Mouse (Mus musculus) left cerebral cortex, postnatal 14 days (tissue): ENCODE data around the gene Tmem132a. TPM values are rescaled to one million over a fixed set of nuclear protein-coding genes. Genes with fewer than 3 reads are reported as not detected.

ENCODE experiments used
- DNase-seq, 2 experiments: peaks; one replicate each; pipeline ENCODE4 v3.0.0; 2021 to 2022; ENCODE audit warnings: low spot score in 2 of 2, mixed read lengths in 1 of 2
- intact Hi-C: fragments of 180-260 bp; cut with DNase I; formaldehyde crosslinking; loops from one replicate; pipeline ENCODE4 v1.15.1; 2025
- long read RNA-seq, 2 experiments: library from polyadenylated mRNA; stranded (forward); transcript quantifications; one replicate each; pipeline ENCODE4 v2.0.0; 2021
- total RNA-seq, 2 experiments: library from RNA; stranded (reverse); gene quantifications; 2 replicates each; pipeline ENCODE4 v1.2.3; 2021

The Tmem132a gene
- 100 to 1,000 TPM; 344 to 360 TPM for total RNA-seq
- long read RNA-seq, experiment 1, transcript Tmem132a-201 (11 exons, 3,657 nt), result major isoform, 144 of 691 reads
- long read RNA-seq, experiment 1, partial matches to known transcripts, result 343 of 691 reads
- long read RNA-seq, experiment 1, other reads (novel, unspliced or antisense), result 203 of 691 reads
- long read RNA-seq, experiment 2, transcript Tmem132a-201 (11 exons, 3,657 nt), result major isoform, 142 of 566 reads
- long read RNA-seq, experiment 2, partial matches to known transcripts, result 256 of 566 reads
- long read RNA-seq, experiment 2, other reads (novel, unspliced or antisense), result 168 of 566 reads

GRCm38 (mm10) chr19:10869886-10870527 is at the start of gene Tmem132a:
Tmem132a (minus strand) TSS chr19:10869940.
- intact Hi-C loops, result loop anchor here (1.0 to 5.0 kb wide), 3 partner anchors 11 to 155 kb away; no protein-coding TSS in a partner anchor

GRCm38 (mm10) chr19:10918321-10918991 is 48.7 kb upstream of the Tmem132a start:
- no peak for DNase-seq
- intact Hi-C loops, result no loop called here

More at GRCm38 (mm10) chr19:10869886-10870527, at the start of gene Tmem132a:
- DNase-seq, result no peak

GRCm38 (mm10) chr19:10916506-10916905 is 46.8 kb upstream of the Tmem132a start:
- intact Hi-C loops, result no loop called here
- no peak for DNase-seq

GRCm38 (mm10) chr19:10914870-10915269 is 45.1 kb upstream of the Tmem132a start:
- intact Hi-C loops, result no loop called here
- DNase-seq, result no peak

GRCm38 (mm10) chr19:10914291-10914690 is 44.6 kb upstream of the Tmem132a start:
- intact Hi-C loops, result no loop called here

DNA sequence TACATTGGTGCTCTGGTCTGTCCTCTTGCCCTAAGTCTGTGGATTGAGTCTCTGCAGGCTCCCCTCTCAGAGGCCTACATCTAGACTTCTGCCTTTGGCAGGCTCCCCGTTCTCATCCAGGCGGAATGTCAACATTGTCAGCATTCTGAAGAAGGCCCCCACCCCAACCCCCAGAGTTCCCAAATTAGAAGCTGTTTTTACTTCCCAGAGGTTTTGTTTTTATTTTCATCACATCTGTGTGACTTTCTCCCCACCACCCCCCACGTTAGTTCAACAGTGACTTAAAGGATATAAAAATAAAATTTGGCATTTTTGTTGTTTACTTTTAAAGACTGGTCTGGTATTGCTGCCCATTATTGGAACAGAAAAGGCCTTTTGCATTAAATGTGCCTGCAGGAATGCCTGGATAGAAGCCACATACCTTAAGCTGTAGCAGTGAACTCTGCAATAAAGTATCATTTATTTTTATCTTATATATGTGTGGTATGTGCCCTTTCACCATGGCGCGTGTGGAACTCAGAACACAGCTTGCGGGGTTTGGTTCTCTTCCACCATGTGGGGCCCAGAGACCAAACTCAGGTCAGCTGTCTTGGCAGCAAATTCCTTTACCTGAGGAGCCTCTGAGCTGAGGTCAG is 39.5 kb upstream of the Tmem132a start:
- intact Hi-C loops, result loop anchor here (5.0 kb wide), 1 partner anchor 38 kb away; the partner anchor contains the start of gene Ccdc86
- no peak for DNase-seq

More at GRCm38 (mm10) chr19:10914291-10914690, 44.6 kb upstream of the Tmem132a start:
- DNase-seq, result no peak

DNA sequence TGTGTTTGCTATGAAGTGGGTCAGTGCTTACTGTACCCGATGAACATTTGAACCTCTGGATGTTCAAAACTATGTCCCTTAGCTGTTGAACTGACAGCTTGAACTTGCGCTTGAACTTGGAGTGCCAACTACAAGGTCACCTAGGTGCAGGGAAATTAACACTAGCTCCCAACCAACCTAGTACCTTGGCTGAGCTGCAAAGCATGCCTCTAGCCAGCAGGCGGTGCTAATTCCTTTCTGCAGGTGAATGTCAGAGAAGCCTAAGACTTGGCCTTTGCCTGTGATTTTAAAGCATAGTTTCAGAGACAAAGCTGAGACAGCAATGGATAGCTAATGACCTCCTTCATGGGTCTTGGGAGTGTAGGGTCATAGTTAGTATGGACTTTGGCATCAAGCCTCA is 38.2 kb upstream of the Tmem132a start:
- DNase-seq, result peak; percentile 70 to 76
- intact Hi-C loops, result loop anchor here (5.0 kb wide), 1 partner anchor 39 kb away; the partner anchor contains the start of gene Ccdc86

DNA sequence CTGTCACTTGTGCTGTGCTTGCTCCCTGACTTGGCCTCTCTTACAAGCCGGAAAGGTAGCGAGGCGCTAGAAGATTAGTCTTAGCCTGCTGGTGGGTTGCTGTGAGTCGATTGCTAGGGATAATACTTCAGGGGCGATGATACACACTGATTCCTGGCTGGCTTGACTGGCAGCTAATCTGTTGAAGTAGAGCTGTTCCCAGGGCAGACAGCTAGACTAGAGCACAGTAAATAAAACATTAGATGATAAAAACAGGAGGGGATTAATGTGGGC is 35.9 kb upstream of the Tmem132a start:
- intact Hi-C loops, result loop anchor here (5.0 kb wide), 1 partner anchor 42 kb away; the partner anchor contains the start of gene Ccdc86

GRCm38 (mm10) chr19:10904927-10905727 is 35.4 kb upstream of the Tmem132a start:
- DNase-seq, result peak; percentile 58 to 78

More for the DNA sequence above, 35.9 kb upstream of the Tmem132a start:
- no peak for DNase-seq

DNA sequence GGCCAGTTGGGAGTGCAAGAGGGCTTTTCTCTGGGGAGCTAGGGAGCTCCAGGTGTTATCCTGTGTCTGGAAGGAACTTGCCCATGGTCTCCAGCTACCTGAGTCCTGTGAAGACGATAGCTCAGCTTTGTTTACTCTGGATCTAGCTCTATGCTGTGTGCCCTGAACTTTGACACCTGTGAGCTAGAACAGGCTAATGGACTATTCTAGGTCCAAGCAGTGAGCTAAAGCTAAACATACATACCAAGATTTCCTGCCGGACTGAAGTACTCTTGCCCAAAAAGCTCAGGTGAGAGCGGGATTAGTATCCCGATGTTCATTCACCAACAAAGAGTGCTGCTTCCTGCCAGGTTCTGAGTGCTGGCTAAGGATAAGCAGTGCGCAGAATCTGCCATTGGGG is 34.8 kb upstream of the Tmem132a start:
- DNase-seq, result no peak

More at GRCm38 (mm10) chr19:10904927-10905727, 35.4 kb upstream of the Tmem132a start:
- intact Hi-C loops, result loop anchor here (5.0 kb wide), 1 partner anchor 42 kb away; the partner anchor contains the start of gene Ccdc86

DNA sequence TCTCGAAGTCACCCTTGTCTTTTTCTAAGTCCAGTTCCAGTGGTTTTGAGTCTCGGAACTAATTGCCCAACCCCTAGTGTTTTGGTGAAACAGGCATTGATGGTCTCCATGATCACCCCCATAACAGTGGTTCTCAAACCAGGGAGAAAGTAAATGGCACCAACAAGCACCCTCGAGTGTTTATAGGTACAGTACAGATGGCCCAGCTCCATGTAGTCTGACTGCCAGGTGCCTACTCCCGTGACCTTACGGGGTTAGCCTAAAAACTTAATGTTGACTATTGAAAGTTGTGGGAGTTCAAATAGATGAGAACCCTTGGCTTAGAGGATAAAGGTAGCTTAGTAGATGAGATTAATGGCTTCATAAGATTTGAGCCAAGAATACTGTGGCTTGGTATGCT is 31.3 kb upstream of the Tmem132a start:
- no peak for DNase-seq

More for the DNA sequence above, 34.8 kb upstream of the Tmem132a start:
- intact Hi-C loops, result no loop called here

GRCm38 (mm10) chr19:10900315-10900714 is 30.6 kb upstream of the Tmem132a start:
- intact Hi-C loops, result no loop called here
- no peak for DNase-seq

More for the DNA sequence above, 31.3 kb upstream of the Tmem132a start:
- intact Hi-C loops, result no loop called here

DNA sequence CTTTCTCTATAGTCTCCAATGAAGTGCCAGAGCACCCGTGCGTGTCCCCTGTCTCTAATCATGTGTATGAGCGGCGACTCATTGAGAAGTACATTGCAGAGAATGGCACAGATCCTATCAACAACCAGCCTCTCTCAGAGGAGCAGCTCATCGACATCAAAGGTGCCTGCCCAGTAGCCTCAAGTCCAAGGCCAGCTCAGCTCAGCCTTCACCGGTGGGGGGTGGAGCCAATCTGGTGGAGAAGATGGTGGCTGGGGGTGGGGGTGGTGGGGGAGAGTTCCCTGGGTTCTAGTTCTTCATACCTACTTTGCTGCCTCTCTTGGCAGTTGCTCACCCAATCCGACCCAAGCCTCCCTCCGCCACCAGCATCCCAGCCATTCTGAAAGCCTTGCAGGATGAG is 27.8 kb upstream of the Tmem132a start:
- no peak for DNase-seq
- intact Hi-C loops, result loop anchor here (5.0 kb wide), 1 partner anchor 45 kb away; no protein-coding TSS in a partner anchor

DNA sequence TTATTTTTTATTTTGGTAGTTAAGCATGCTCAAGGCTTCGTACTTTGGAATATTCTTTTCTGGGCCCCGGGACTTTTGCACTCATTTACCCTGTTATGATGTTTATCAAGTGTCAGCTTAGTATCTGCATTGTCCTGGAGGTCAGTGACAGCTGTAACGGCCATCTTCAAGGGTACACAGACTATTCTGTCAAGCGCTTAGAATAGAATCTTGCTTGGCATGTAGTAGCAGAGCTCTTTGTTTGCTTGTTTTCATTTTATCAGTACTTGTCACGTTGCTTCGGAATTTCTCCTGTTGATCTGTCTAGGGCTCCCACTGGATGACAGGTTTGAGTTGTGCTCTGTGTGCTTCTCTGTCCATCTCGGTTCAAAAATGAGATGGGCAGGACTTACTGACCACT is 27.1 kb upstream of the Tmem132a start:
- intact Hi-C loops, result loop anchor here (5.0 kb wide), 1 partner anchor 45 kb away; no protein-coding TSS in a partner anchor
- DNase-seq, result no peak

DNA sequence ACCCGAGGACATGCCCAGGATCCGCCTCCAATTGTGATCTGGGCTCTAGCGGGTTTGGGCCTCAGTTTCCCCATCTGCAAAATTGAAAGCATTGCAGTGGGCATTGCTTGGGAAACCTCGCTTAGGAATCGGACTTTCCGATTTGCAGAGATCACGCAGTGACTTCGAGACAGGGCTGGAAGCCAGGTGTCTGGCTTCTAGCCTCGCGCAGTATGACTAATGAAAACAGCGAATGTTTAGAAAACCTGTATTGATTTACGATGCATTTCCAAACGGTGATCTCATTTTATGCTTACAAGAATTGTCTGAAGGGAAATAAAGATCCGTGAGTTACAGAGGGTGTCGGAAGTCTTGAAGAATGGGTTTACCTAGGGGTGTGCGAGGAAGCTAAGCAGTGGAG is 26.0 kb upstream of the Tmem132a start:
- no peak for DNase-seq
- intact Hi-C loops, result loop anchor here (5.0 kb wide), 1 partner anchor 47 kb away; no protein-coding TSS in a partner anchor

- intact Hi-C loops, result loop anchor here (5.0 kb wide), 1 partner anchor 47 kb away; no protein-coding TSS in a partner anchor
- DNase-seq, result peak; percentile 99
These were observed 25.3 kb upstream of the Tmem132a start, which contains the start of gene Prpf19 for GRCm38 (mm10) chr19:10895016-10895528. Prpf19 (plus strand) TSS chr19:10895231.

GRCm38 (mm10) chr19:10892201-10892600 is 22.5 kb upstream of the Tmem132a start:
- intact Hi-C loops, result no loop called here
- DNase-seq, result no peak
